Mouse (Mus musculus): ENCODE measurements around the gene Slc1a7. TPM values are rescaled to one million over a fixed set of nuclear protein-coding genes. Genes with fewer than 3 reads are reported as not detected.

Gene Slc1a7
- not detected in 2 replicates for polyA plus RNA-seq (2015; fragmentation: Nextera tagmentation; extraction: Ambion mirVana)

DNA sequence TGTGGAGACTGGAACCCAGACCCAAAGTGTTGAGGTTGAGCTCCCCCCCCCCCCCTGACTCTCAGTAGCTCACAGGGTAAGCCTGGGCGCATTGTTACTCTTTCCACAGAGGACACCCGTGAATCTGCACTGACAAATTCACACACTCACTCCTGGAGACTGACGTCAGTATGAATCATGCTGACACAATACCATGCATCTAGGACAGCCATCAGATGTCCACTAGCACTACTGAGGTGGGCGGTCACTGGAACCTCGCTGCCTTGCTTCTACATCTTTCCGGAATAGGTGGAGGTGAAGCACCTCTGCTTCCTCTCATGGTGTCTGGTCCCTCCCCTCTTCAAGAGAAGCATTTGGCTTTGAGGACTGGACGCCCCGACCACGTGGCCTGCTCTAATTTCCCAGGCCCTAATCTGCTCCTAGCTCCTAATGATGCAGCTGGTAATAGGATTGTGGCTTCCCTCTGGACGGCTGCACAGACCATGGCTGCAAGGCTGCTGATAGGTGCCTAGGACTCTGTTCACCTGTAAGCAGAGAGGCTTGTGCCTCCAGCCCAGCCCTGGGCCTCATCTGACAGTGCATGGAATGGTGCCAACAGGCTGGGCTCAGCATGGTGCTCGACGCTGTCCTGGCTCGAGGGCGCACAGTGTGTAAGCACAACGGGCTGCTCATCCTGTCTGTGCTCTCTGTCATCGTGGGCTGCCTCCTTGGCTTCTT, at the start of gene Slc1a7:
Gene Slc1a7, plus strand, starts transcription at position 367 of the 717 bp plus-strand sequence.
- Histone ChIP-seq H3K4me3 (no peak within 1 kb of the TSS), H3K4me1 (replicated peaks) (no peaks in the 10 kb centered on the region), H3K9me3 (no peaks in the 10 kb centered on the region), H3K4me2 (no peak within 1 kb of the TSS), H3K9ac (no peak within 1 kb of the TSS), H3K27me3 (no peaks in the 10 kb centered on the region), H3K27ac (no peak within 1 kb of the TSS), H3K36me3 (no peaks in the 10 kb centered on the region)
- no peak for ATAC-seq (ENCODE audit: low FRiP score)
- 82% methylated on average over 16 of the region's 16 CpGs for WGBS

- H3K27me3 ChIP-seq, result 0 out of 2 replicates have a peak, but pooled peaks cover 3% of the 10 kb centered on the region
- no peak for ATAC-seq (ENCODE audit: low FRiP score)
- no peak overlapping the region for H3K9ac ChIP-seq
- H3K4me3 ChIP-seq, result no peak overlapping the region
- no peaks in the 10 kb centered on the region for H3K9me3 ChIP-seq
- WGBS, result 88% methylated on average over 2 of the region's 2 CpGs
- no peak overlapping the region for H3K4me2 ChIP-seq
- peaks cover 7% of the 10 kb centered on the region; the same call in 1 of the 2 replicates for H3K36me3 ChIP-seq
- H3K27ac ChIP-seq, result no peak overlapping the region
- H3K4me1 ChIP-seq (replicated peaks), result peaks cover 28% of the 10 kb centered on the region
Observed at GRCm38 (mm10) chr4:107920336-107920735, 47.8 kb upstream of the Slc1a7 start.

- Histone ChIP-seq H3K9ac (no peak overlapping the region), H3K27me3 (0 out of 2 replicates have a peak, but pooled peaks cover 3% of the 10 kb centered on the region), H3K4me2 (no peak overlapping the region), H3K36me3 (peaks cover 7% of the 10 kb centered on the region; the same call in 1 of the 2 replicates), H3K9me3 (no peaks in the 10 kb centered on the region), H3K27ac (no peak overlapping the region), H3K4me3 (no peak overlapping the region), H3K4me1 (replicated peaks) (peaks cover 28% of the 10 kb centered on the region)
- no peak for ATAC-seq (ENCODE audit: low FRiP score)
- 85% methylated on average over 8 of the region's 8 CpGs for WGBS
Observed at GRCm38 (mm10) chr4:107921152-107921695, 46.9 kb upstream of the Slc1a7 start.

GRCm38 (mm10) chr4:107921952-107922351, 46.2 kb upstream of the Slc1a7 start:
- 54% methylated on average over 4 of the region's 4 CpGs for WGBS
- no peaks in the 10 kb centered on the region for H3K9me3 ChIP-seq
- H3K9ac ChIP-seq, result peak overlapping the region; percentile 9
- H3K27ac ChIP-seq, result no peak overlapping the region
- no peak for ATAC-seq (ENCODE audit: low FRiP score)
- peaks cover 28% of the 10 kb centered on the region for H3K4me1 ChIP-seq (replicated peaks)
- peak overlapping the region; percentile 81 for H3K4me2 ChIP-seq
- H3K4me3 ChIP-seq, result no peak overlapping the region
- H3K27me3 ChIP-seq, result 0 out of 2 replicates have a peak, but pooled peaks cover 3% of the 10 kb centered on the region
- peaks cover 7% of the 10 kb centered on the region; the same call in 1 of the 2 replicates for H3K36me3 ChIP-seq

GRCm38 (mm10) chr4:107923145-107923802, 44.9 kb upstream of the Slc1a7 start, which contains the start of gene Cpt2:
Gene Cpt2, minus strand, starts transcription at chr4:107923610.
- peak within 1 kb of the TSS; percentile 69 for H3K4me3 ChIP-seq
- H3K4me1 ChIP-seq (replicated peaks), result peaks cover 28% of the 10 kb centered on the region
- 0 out of 2 replicates have a peak, but pooled peaks cover 3% of the 10 kb centered on the region for H3K27me3 ChIP-seq
- H3K9me3 ChIP-seq, result no peaks in the 10 kb centered on the region
- H3K4me2 ChIP-seq, result peak within 1 kb of the TSS; percentile 81
- peak within 1 kb of the TSS; percentile 71 for H3K27ac ChIP-seq
- H3K36me3 ChIP-seq, result peaks cover 7% of the 10 kb centered on the region; the same call in 1 of the 2 replicates
- WGBS, result 2% methylated on average over 38 of the region's 38 CpGs
- peak within 1 kb of the TSS; percentile 85 for H3K9ac ChIP-seq
- ATAC-seq (ENCODE audit: low FRiP score), result peak; percentile 93

DNA sequence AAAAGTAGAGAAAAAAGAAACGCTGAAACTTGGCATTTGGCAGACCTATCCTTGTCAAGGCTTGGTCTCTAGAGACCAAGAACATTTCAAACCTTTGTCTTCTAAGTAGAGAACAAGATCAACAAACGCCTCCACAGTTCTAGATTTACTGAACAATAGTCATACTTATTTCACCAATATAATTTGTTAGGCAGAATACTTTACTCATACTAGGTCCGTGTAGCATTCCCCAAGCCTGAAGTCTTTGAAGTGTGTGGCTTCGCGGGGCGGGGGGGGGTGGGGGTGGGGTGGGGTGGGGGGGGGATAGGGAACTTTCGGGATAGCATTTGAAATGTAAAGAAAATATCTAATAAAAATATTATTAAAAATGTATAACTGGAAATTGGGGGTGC, 44.3 kb upstream of the Slc1a7 start:
- 0 out of 2 replicates have a peak, but pooled peaks cover 3% of the 10 kb centered on the region for H3K27me3 ChIP-seq
- H3K4me3 ChIP-seq, result peak overlapping the region; percentile 69
- no peaks in the 10 kb centered on the region for H3K9me3 ChIP-seq
- H3K36me3 ChIP-seq, result peaks cover 6% of the 10 kb centered on the region; the same call in 1 of the 2 replicates
- peaks cover 28% of the 10 kb centered on the region for H3K4me1 ChIP-seq (replicated peaks)
- peak; percentile 56; the same call in 1 of the 2 replicates for ATAC-seq (ENCODE audit: low FRiP score)
- WGBS, result 54% methylated on average over 7 of the region's 7 CpGs
- H3K4me2 ChIP-seq, result peak overlapping the region; percentile 81
- no peak overlapping the region for H3K27ac ChIP-seq
- peak overlapping the region; percentile 85; the same call in 1 of the 2 replicates for H3K9ac ChIP-seq

DNA sequence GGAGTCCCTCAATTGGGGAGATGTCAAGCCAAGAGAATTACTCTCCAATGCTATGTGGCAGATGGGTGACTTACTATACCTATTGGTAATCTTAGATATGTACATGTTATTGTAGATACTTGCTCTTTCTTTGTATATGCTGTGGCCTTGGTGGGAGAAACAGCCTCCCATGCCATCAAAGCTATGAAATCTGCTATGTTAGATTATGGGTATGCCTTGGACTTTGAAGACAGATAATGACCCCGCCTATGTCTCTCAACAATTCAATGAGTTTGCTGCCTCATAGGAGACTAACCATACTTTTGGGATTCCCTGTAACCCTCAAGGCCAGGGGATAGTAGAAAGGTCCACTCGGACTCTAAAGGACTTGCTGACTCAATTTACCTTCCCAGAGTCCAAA, 39.9 kb upstream of the Slc1a7 start:
- H3K9ac ChIP-seq, result no peak overlapping the region
- no peak overlapping the region for H3K4me3 ChIP-seq
- ATAC-seq (ENCODE audit: low FRiP score), result no peak
- H3K27ac ChIP-seq, result no peak overlapping the region
- peaks cover 3% of the 10 kb centered on the region; the same call in 1 of the 2 replicates for H3K4me1 ChIP-seq (replicated peaks)
- no peak overlapping the region for H3K4me2 ChIP-seq
- WGBS, result 64% methylated on average over 2 of the region's 2 CpGs
- H3K9me3 ChIP-seq, result no peaks in the 10 kb centered on the region
- 0 out of 2 replicates have a peak, but pooled peaks cover 3% of the 10 kb centered on the region for H3K27me3 ChIP-seq
- no peaks in the 10 kb centered on the region for H3K36me3 ChIP-seq

DNA sequence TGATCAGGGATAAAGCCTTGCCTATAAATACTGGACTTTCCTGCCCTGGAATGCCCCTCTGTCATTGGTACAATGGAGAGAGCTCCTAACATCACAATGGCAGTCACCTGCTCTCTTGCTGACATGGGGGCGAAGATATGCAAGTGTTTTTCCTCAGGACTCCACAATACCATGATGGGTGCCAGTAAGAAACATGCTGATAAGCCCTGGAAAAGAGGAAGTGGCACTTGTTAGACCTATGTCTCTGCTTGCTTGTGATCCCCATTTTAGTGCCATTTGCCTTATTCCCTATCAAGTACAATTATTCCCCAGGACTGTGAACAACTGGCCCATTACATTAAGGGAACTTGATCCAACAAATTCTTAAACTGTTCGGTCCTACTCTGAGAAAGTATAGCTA, 39.4 kb upstream of the Slc1a7 start:
- H3K9me3 ChIP-seq, result no peaks in the 10 kb centered on the region
- H3K4me2 ChIP-seq, result no peak overlapping the region
- no peak overlapping the region for H3K9ac ChIP-seq
- no peaks in the 10 kb centered on the region for H3K4me1 ChIP-seq (replicated peaks)
- WGBS, result 83% methylated on average over 2 of the region's 2 CpGs
- H3K36me3 ChIP-seq, result no peaks in the 10 kb centered on the region
- no peak overlapping the region for H3K27ac ChIP-seq
- 0 out of 2 replicates have a peak, but pooled peaks cover 3% of the 10 kb centered on the region for H3K27me3 ChIP-seq
- H3K4me3 ChIP-seq, result no peak overlapping the region
- ATAC-seq (ENCODE audit: low FRiP score), result no peak

GRCm38 (mm10) chr4:107931453-107931852, 36.7 kb upstream of the Slc1a7 start:
- Histone ChIP-seq H3K4me1 (replicated peaks) (no peaks in the 10 kb centered on the region), H3K4me3 (no peak overlapping the region), H3K9ac (no peak overlapping the region), H3K9me3 (no peaks in the 10 kb centered on the region), H3K4me2 (no peak overlapping the region), H3K36me3 (no peaks in the 10 kb centered on the region), H3K27me3 (no peaks in the 10 kb centered on the region), H3K27ac (no peak overlapping the region)
- ATAC-seq (ENCODE audit: low FRiP score), result no peak
- 84% methylated on average over 3 of the region's 3 CpGs for WGBS

- WGBS, result 84% methylated on average over 8 of the region's 8 CpGs
- H3K9me3 ChIP-seq, result no peaks in the 10 kb centered on the region
- H3K27ac ChIP-seq, result no peak overlapping the region
- H3K36me3 ChIP-seq, result no peaks in the 10 kb centered on the region
- no peaks in the 10 kb centered on the region for H3K27me3 ChIP-seq
- ATAC-seq (ENCODE audit: low FRiP score), result no peak
- H3K9ac ChIP-seq, result no peak overlapping the region
- no peak overlapping the region for H3K4me2 ChIP-seq
- H3K4me3 ChIP-seq, result no peak overlapping the region
- no peaks in the 10 kb centered on the region for H3K4me1 ChIP-seq (replicated peaks)
Observed at GRCm38 (mm10) chr4:107933239-107933638, 34.9 kb upstream of the Slc1a7 start.

DNA sequence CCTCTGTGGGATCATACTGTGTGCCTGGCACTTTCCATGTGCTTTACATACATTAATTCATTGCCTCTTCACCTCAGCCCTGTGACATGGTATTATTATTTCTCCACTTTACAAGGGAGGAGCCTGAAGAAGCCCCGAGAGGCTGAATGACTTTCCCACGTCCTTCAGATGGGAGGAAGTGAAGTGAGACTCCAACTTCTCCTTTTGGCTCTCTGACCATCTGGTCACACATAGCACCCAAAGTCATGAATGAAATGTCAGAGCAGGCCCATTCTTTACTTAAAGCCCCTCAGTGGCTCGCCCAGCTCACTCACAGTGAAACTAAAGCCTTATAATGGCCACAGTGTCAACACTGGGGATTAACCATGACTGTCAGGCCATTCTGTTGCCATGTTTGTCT, 32.9 kb upstream of the Slc1a7 start:
- Histone ChIP-seq H3K4me3 (no peak overlapping the region), H3K9ac (no peak overlapping the region)
- WGBS, result 75% methylated on average over 3 of the region's 3 CpGs

GRCm38 (mm10) chr4:107937338-107937737, 30.8 kb upstream of the Slc1a7 start:
- ATAC-seq (ENCODE audit: low FRiP score), result no peak
- Histone ChIP-seq H3K4me1 (replicated peaks) (no peaks in the 10 kb centered on the region), H3K4me3 (no peak overlapping the region), H3K4me2 (no peak overlapping the region), H3K27ac (no peak overlapping the region), H3K9me3 (no peaks in the 10 kb centered on the region), H3K27me3 (peaks cover 4% of the 10 kb centered on the region; the same call in 1 of the 2 replicates), H3K9ac (no peak overlapping the region), H3K36me3 (no peaks in the 10 kb centered on the region)
- WGBS, result 22% methylated on average over 6 of the region's 6 CpGs

More for the DNA sequence above, 32.9 kb upstream of the Slc1a7 start:
- no peak for ATAC-seq (ENCODE audit: low FRiP score)
- no peak overlapping the region for H3K4me2 ChIP-seq
- no peaks in the 10 kb centered on the region for H3K9me3 ChIP-seq
- H3K27ac ChIP-seq, result no peak overlapping the region
- no peaks in the 10 kb centered on the region for H3K36me3 ChIP-seq
- peaks cover 4% of the 10 kb centered on the region; the same call in 1 of the 2 replicates for H3K27me3 ChIP-seq
- H3K4me1 ChIP-seq (replicated peaks), result no peaks in the 10 kb centered on the region
